Mouse (Mus musculus): Measurements from ENCODE around the gene Atxn1. TPM values are rescaled to one million over a fixed set of nuclear protein-coding genes. Genes with fewer than 3 reads are reported as not detected.

The Atxn1 gene
- polyA plus RNA-seq, 1 experiment from 2014 or later = 7.4 TPM

DNA sequence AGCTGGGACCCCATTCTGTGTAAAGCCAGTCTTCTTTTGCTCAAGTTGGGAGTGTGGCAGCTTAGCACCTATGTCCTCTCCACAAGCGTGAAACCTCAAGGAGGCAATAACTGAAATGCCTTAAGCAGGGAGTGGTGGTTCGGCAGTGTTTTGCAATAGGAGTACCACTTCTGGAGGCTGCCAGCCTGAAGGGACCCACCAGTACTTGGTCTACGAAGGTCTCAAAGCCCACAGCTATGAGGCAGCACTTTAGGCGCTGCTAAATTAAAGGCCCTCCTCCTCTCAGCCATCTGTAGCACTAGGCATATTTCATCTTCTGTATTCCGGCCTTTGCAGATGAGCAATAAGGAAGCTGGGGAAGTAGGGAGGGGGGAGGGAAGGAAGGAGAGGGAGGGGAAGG lies 35.1 kb downstream of the Atxn1 start:
- Histone ChIP-seq H3K9ac (ENCODE audit: low read length) (no peak overlapping the region), H3K4me1 (ENCODE audit: control insufficient read depth in 2 of 2, insufficient read depth in 2 of 2, low read length in 2 of 2) (peaks cover 0 to 27% of the 10 kb centered on the region in 2 experiments; a peak in 2 of 4 replicates), H3K27ac (replicated peaks in 1 of 2; ENCODE audit: control insufficient read depth in 1 of 2, insufficient read depth in 1 of 2, low read depth in 2 of 2, low read length in 2 of 2) (no peak overlapping the region), H3K4me2 (ENCODE audit: low read length) (no peak overlapping the region), H3K9me3 (ENCODE audit: control insufficient read depth, low read length) (peaks cover 4% of the 10 kb centered on the region; the same call in 1 of the 2 replicates), H3K36me3 (ENCODE audit: control insufficient read depth, insufficient read depth, low read length) (no peaks in the 10 kb centered on the region), H3K27me3 (ENCODE audit: control insufficient read depth, insufficient read depth, low read length) (no peaks in the 10 kb centered on the region), H3K4me3 (ENCODE audit: control insufficient read depth in 1 of 2, insufficient read depth in 1 of 2, low read depth in 1 of 2, low read length in 2 of 2) (no peak overlapping the region)
- ATAC-seq (ENCODE audit: insufficient number of reproducible peaks, insufficient read depth, low FRiP score, low read depth) = no peak
- WGBS = 84% methylated on average over 5 of the region's 5 CpGs

DNA sequence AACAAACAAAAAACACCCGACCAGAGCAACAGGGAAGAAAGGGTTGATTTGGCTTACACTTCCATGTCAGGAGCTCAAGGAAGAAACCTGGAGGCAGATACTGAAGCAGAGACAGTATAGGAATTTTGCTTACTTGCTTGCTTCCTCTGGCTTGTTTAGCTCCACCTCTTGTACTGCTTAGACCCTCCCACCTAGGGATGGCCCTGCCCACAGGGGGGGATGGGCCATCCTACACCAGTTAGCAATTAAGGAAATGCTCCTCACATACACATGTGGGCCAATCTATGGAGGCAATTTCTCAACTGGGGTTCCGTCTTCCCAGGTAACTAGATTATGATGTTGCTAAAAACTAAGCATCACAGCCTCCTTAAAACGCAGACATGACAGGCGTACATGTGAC lies 39.5 kb downstream of the Atxn1 start:
- H3K4me1 ChIP-seq (ENCODE audit: control insufficient read depth in 2 of 2, insufficient read depth in 2 of 2, low read length in 2 of 2) = peaks cover 0 to 5% of the 10 kb centered on the region in 2 experiments; a peak in 1 of 4 replicates
- H3K9ac ChIP-seq (ENCODE audit: low read length) = no peak overlapping the region
- 0 out of 4 replicates have a peak overlapping the region, but pooled peaks of 1 of the 2 experiments have one; percentile 9 for H3K27ac ChIP-seq (replicated peaks in 1 of 2; ENCODE audit: control insufficient read depth in 1 of 2, insufficient read depth in 1 of 2, low read depth in 2 of 2, low read length in 2 of 2)
- no peaks in the 10 kb centered on the region for H3K36me3 ChIP-seq (ENCODE audit: control insufficient read depth, insufficient read depth, low read length)
- H3K4me3 ChIP-seq (ENCODE audit: control insufficient read depth in 1 of 2, insufficient read depth in 1 of 2, low read depth in 1 of 2, low read length in 2 of 2) = no peak overlapping the region
- WGBS = 80% methylated on average over 4 of the region's 4 CpGs
- no peaks in the 10 kb centered on the region for H3K9me3 ChIP-seq (ENCODE audit: control insufficient read depth, low read length)
- ATAC-seq (ENCODE audit: insufficient number of reproducible peaks, insufficient read depth, low FRiP score, low read depth) = no peak
- H3K4me2 ChIP-seq (ENCODE audit: low read length) = no peak overlapping the region
- H3K27me3 ChIP-seq (ENCODE audit: control insufficient read depth, insufficient read depth, low read length) = no peaks in the 10 kb centered on the region

- ATAC-seq (ENCODE audit: insufficient number of reproducible peaks, insufficient read depth, low FRiP score, low read depth) = no peak
- no peak overlapping the region for H3K4me2 ChIP-seq (ENCODE audit: low read length)
- 0 out of 4 replicates have a peak overlapping the region, but pooled peaks of 1 of the 2 experiments have one; percentile 9 for H3K27ac ChIP-seq (replicated peaks in 1 of 2; ENCODE audit: control insufficient read depth in 1 of 2, insufficient read depth in 1 of 2, low read depth in 2 of 2, low read length in 2 of 2)
Observed at GRCm38 (mm10) chr13:45924555-45924954, 40.3 kb downstream of the Atxn1 start.

DNA sequence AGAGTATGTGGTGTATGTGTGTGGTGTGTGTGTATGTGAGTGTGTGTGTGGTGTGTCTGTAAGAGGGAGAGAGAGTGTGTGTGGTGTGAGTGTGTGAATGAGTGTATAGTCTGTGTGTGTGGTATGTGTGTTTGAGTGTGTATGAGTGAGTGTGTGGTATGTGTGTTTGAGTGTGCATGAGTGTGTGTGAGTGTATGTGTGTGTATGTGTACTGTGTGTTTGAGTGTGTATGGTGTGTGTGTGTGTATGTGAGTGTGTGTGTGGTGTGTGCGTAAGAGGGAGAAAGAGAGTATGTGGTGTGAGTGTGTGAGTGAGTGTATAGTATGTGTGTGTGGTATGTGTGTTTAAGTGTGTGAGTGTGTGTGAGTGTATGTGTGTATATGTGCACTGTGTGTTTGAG lies 41.7 kb downstream of the Atxn1 start:
- WGBS = 100% methylated on average over 1 of the region's 1 CpGs
- no peaks in the 10 kb centered on the region for H3K9me3 ChIP-seq (ENCODE audit: control insufficient read depth, low read length)
- no peak overlapping the region for H3K9ac ChIP-seq (ENCODE audit: low read length)
- peaks cover 0 to 9% of the 10 kb centered on the region in 2 experiments; a peak in 2 of 4 replicates for H3K4me1 ChIP-seq (ENCODE audit: control insufficient read depth in 2 of 2, insufficient read depth in 2 of 2, low read length in 2 of 2)
- no peak overlapping the region for H3K4me3 ChIP-seq (ENCODE audit: control insufficient read depth in 1 of 2, insufficient read depth in 1 of 2, low read depth in 1 of 2, low read length in 2 of 2)
- no peaks in the 10 kb centered on the region for H3K27me3 ChIP-seq (ENCODE audit: control insufficient read depth, insufficient read depth, low read length)
- no peaks in the 10 kb centered on the region for H3K36me3 ChIP-seq (ENCODE audit: control insufficient read depth, insufficient read depth, low read length)
- ATAC-seq (ENCODE audit: insufficient number of reproducible peaks, insufficient read depth, low FRiP score, low read depth) = no peak
- no peak overlapping the region for H3K27ac ChIP-seq (replicated peaks in 1 of 2; ENCODE audit: control insufficient read depth in 1 of 2, insufficient read depth in 1 of 2, low read depth in 2 of 2, low read length in 2 of 2)
- H3K4me2 ChIP-seq (ENCODE audit: low read length) = no peak overlapping the region

More at GRCm38 (mm10) chr13:45924555-45924954, 40.3 kb downstream of the Atxn1 start:
- no peak overlapping the region for H3K4me3 ChIP-seq (ENCODE audit: control insufficient read depth in 1 of 2, insufficient read depth in 1 of 2, low read depth in 1 of 2, low read length in 2 of 2)
- WGBS = 63% methylated on average over 7 of the region's 7 CpGs
- H3K4me1 ChIP-seq (ENCODE audit: control insufficient read depth in 2 of 2, insufficient read depth in 2 of 2, low read length in 2 of 2) = peaks cover 0 to 9% of the 10 kb centered on the region in 2 experiments; a peak in 2 of 4 replicates
- H3K9me3 ChIP-seq (ENCODE audit: control insufficient read depth, low read length) = no peaks in the 10 kb centered on the region
- H3K36me3 ChIP-seq (ENCODE audit: control insufficient read depth, insufficient read depth, low read length) = no peaks in the 10 kb centered on the region
- no peak overlapping the region for H3K9ac ChIP-seq (ENCODE audit: low read length)
- H3K27me3 ChIP-seq (ENCODE audit: control insufficient read depth, insufficient read depth, low read length) = no peaks in the 10 kb centered on the region

DNA sequence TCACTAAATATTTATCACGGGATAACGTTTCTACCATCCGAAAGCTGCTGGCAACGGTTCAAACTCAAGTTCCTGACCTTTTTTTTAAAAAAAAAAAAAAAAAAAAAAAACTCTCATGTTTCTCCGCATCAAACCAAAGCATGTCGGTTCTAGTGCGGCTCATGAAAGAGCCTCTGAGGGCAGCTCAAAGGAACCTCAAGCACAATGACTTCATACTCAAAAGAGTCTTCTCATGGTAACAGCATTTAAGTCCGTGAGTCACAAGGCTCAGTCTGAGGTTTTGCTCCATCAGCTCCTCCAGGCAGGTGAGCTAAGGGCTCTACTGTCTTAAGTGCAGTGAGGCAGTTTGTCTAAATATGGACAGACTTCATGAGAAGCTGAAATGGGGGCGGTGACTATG lies 42.3 kb downstream of the Atxn1 start:
- ATAC-seq (ENCODE audit: insufficient number of reproducible peaks, insufficient read depth, low FRiP score, low read depth) = no peak
- Histone ChIP-seq H3K4me1 (ENCODE audit: control insufficient read depth in 2 of 2, insufficient read depth in 2 of 2, low read length in 2 of 2) (peaks cover 2 to 9% of the 10 kb centered on the region in 2 experiments; a peak in 2 of 4 replicates), H3K9me3 (ENCODE audit: control insufficient read depth, low read length) (no peaks in the 10 kb centered on the region), H3K36me3 (ENCODE audit: control insufficient read depth, insufficient read depth, low read length) (no peaks in the 10 kb centered on the region), H3K4me2 (ENCODE audit: low read length) (no peak overlapping the region), H3K4me3 (ENCODE audit: control insufficient read depth in 1 of 2, insufficient read depth in 1 of 2, low read depth in 1 of 2, low read length in 2 of 2) (no peak overlapping the region), H3K9ac (ENCODE audit: low read length) (no peak overlapping the region), H3K27me3 (ENCODE audit: control insufficient read depth, insufficient read depth, low read length) (no peaks in the 10 kb centered on the region), H3K27ac (replicated peaks in 1 of 2; ENCODE audit: control insufficient read depth in 1 of 2, insufficient read depth in 1 of 2, low read depth in 2 of 2, low read length in 2 of 2) (no peak overlapping the region)
- WGBS = 62% methylated on average over 9 of the region's 9 CpGs

GRCm38 (mm10) chr13:45918956-45919711 lies 45.7 kb downstream of the Atxn1 start:
- no peak overlapping the region for H3K9ac ChIP-seq (ENCODE audit: low read length)
- H3K36me3 ChIP-seq (ENCODE audit: control insufficient read depth, insufficient read depth, low read length) = no peaks in the 10 kb centered on the region
- no peaks in the 10 kb centered on the region for H3K9me3 ChIP-seq (ENCODE audit: control insufficient read depth, low read length)
- ATAC-seq (ENCODE audit: insufficient number of reproducible peaks, insufficient read depth, low FRiP score, low read depth) = no peak
- H3K4me2 ChIP-seq (ENCODE audit: low read length) = no peak overlapping the region
- WGBS = 94% methylated on average over 13 of the region's 15 CpGs
- no peak overlapping the region for H3K4me3 ChIP-seq (ENCODE audit: control insufficient read depth in 1 of 2, insufficient read depth in 1 of 2, low read depth in 1 of 2, low read length in 2 of 2)
- H3K27ac ChIP-seq (replicated peaks in 1 of 2; ENCODE audit: control insufficient read depth in 1 of 2, insufficient read depth in 1 of 2, low read depth in 2 of 2, low read length in 2 of 2) = no peak overlapping the region
- H3K4me1 ChIP-seq (ENCODE audit: control insufficient read depth in 2 of 2, insufficient read depth in 2 of 2, low read length in 2 of 2) = peaks cover 2 to 4% of the 10 kb centered on the region in 2 experiments; a peak in 1 of 4 replicates
- H3K27me3 ChIP-seq (ENCODE audit: control insufficient read depth, insufficient read depth, low read length) = no peaks in the 10 kb centered on the region

- peaks cover 2 to 4% of the 10 kb centered on the region in 2 experiments; a peak in 1 of 4 replicates for H3K4me1 ChIP-seq (ENCODE audit: control insufficient read depth in 2 of 2, insufficient read depth in 2 of 2, low read length in 2 of 2)
- H3K9me3 ChIP-seq (ENCODE audit: control insufficient read depth, low read length) = no peaks in the 10 kb centered on the region
- H3K9ac ChIP-seq (ENCODE audit: low read length) = no peak overlapping the region
- H3K4me2 ChIP-seq (ENCODE audit: low read length) = no peak overlapping the region
- H3K4me3 ChIP-seq (ENCODE audit: control insufficient read depth in 1 of 2, insufficient read depth in 1 of 2, low read depth in 1 of 2, low read length in 2 of 2) = no peak overlapping the region
- WGBS = 74% methylated on average over 12 of the region's 12 CpGs
- H3K27ac ChIP-seq (replicated peaks in 1 of 2; ENCODE audit: control insufficient read depth in 1 of 2, insufficient read depth in 1 of 2, low read depth in 2 of 2, low read length in 2 of 2) = no peak overlapping the region
- H3K36me3 ChIP-seq (ENCODE audit: control insufficient read depth, insufficient read depth, low read length) = no peaks in the 10 kb centered on the region
- ATAC-seq (ENCODE audit: insufficient number of reproducible peaks, insufficient read depth, low FRiP score, low read depth) = no peak
- H3K27me3 ChIP-seq (ENCODE audit: control insufficient read depth, insufficient read depth, low read length) = no peaks in the 10 kb centered on the region
Observed at GRCm38 (mm10) chr13:45918006-45918380, 46.8 kb downstream of the Atxn1 start.
